Mouse (Mus musculus) kidney, adult 2 months (tissue): ENCODE results near the gene Kifc3.

Experiments used
- CTCF ChIP-seq: fragments of 200-500 bp; conservative IDR thresholded peaks from 2 replicates; pipeline ENCODE4 v1.5.1; 2011; ENCODE audit warnings: low read depth, mild to moderate bottlenecking, control low read depth, low read length, moderate library complexity, mixed read lengths; ENCODE audit not compliant: insufficient read depth, insufficient read length
- POLR2A ChIP-seq: fragments of 200-500 bp; IDR thresholded peaks from one replicate; pipeline ENCODE4 v1.6.1; 2011; ENCODE audit warnings: low read depth, low read length, control low read depth

DNA sequence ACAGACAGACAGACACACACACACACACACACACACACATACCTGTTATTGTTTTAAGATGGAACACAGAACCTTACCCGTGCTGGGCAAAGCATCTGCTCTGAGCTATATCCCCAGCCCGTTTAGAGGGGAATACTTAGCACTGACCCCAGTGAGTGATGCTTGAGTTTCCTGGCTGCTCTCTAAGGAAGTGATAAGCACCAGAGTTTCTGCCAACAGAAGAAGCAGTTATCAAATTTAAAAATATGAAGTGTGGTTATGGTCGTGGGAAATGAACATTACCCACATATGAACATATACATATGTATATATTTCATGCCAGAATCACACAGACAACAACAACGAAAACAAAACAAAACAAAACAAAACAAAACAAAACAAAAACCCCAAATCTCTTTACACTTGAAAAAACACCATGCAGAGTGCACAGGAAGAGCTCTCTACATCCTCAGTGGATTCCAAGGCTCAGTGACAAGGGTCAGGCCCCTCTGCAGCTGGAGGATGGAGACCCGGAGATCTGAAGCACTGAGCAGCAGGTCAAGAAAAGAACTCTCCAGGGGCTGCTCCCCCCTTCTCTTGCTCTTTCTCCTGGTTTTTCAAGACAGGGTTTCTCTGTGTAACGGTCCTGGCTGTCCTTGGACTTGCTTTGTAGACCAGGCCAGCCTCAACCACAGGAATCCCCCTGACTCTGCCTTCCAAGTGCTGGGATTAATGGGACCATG is 142.6 kb downstream of the Kifc3 start:
- no peak for TF ChIP-seq POLR2A
- TF ChIP-seq CTCF, result no peak
